20 mouse cellular contexts compared by ENCODE assay signal in the genomic region with DNA sequence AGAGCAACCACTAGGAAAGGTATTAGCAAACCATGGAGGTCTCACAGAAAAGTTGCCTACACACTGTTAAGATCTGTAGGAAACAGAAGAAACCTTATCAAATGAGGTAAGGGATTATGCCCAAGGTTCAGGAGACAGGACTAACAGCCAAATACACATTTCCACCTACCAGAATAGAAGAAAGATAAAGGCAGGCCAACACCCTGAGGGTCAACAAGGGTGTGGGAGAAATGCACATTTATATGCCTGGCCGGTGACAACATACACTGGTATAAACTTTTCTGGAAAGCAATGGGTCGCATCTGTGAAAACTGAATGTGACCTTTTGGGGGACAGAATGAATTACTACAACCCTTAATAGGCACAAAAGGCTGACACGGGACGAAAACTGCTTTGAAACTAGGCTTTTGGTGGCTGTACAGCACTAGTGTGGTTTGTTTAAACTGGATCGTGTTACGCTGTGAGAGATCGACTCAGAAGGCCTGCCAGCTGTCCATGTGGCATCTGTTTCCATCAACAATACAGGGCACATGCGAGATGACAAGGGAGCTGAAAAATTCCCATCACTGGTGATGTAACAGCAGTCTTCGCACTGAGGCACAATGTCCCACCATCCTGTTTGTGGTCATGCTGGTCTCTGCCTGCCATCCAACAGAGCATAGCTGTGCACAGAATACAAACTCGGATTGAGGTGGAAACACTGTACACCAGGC. TPM values are rescaled to one million over a fixed set of nuclear protein-coding genes. Genes with fewer than 3 reads are reported as not detected.
A peak's percentile ranks its signal among the peaks of the same experiment; 100 is the strongest.
DNase-seq lines count a peak whose midpoint lies in the region; ATAC-seq and TF ChIP-seq lines count a peak whose summit lies in the region.
"Had no signal": no experiment of that assay in that cellular context is flagged by ENCODE, and none has a peak within 500 bp of the region (broad histone marks: within the 10 kb centered on the region; RNA-seq: fewer than 3 reads in every experiment).

No protein-coding gene starts in this region.

- TF ChIP-seq CTCF in kidney, postnatal 0 days (IDR thresholded peaks at IDR 0.05; ENCODE audit: low read depth): no peak
- no peak for TF ChIP-seq CTCF in C2C12 (IDR thresholded peaks at IDR 0.05; ENCODE audit: control insufficient read depth, insufficient read depth, insufficient read length)

- H3K79me3 ChIP-seq in C2C12 (ENCODE audit: low read depth): no peaks in the 10 kb centered on the region

- no peak for TF ChIP-seq POLR2A in myocyte (IDR thresholded peaks at IDR 0.05; ENCODE audit: insufficient read length, low read depth)

- H3K4me3 ChIP-seq in kidney, postnatal 0 days (replicated peaks; ENCODE audit: low read depth, low read length): no peak overlapping the region
- H3K4me3 ChIP-seq in kidney, embryonic 16.5 days (ENCODE audit: low read length): no peak overlapping the region
- H3K4me3 ChIP-seq in C2C12 (ENCODE audit: insufficient read depth, poor library complexity, severe bottlenecking): no peak overlapping the region
- no peak overlapping the region for H3K4me3 ChIP-seq in myocyte
- H3K4me3 ChIP-seq: forebrain, embryonic 10.5 days; hindbrain, embryonic 12.5 days; kidney, embryonic 15.5 days; megakaryocyte, embryonic 14.5 days; midbrain, embryonic 15.5 days; neural tube, embryonic 15.5 days had no signal

- H3K79me2 ChIP-seq in C2C12 (ENCODE audit: control insufficient read depth, insufficient read depth): no peaks in the 10 kb centered on the region
- H3K79me2 ChIP-seq in myocyte (ENCODE audit: control insufficient read depth, insufficient read depth): no peaks in the 10 kb centered on the region

- peak; percentile 88 for DNase-seq in heart, adult 11 months
- DNase-seq in heart, postnatal 36 days: no peak
- peak; percentile 28 for DNase-seq in kidney, postnatal 0 days (ENCODE audit: low spot score)
- DNase-seq in left cerebral cortex, postnatal 25 days (ENCODE audit: low spot score in 2 of 2): no peak
- DNase-seq: adrenal gland, adult 8-10 months; cerebellum, adult 9-11 months; forebrain, postnatal 0 days; gastrocnemius, postnatal 36 days; liver; spleen, adult 18-20 months had no signal

- no peak for ATAC-seq in kidney, postnatal 0 days (replicated peaks; ENCODE audit: low FRiP score, low read depth)
- ATAC-seq in kidney, embryonic 16.5 days (ENCODE audit: low FRiP score, low TSS enrichment): no peak
- no peak for ATAC-seq in megakaryocyte, adult 5-6 weeks (ENCODE audit: poor library complexity, severe bottlenecking)
- ATAC-seq: forebrain, postnatal 0 days; midbrain, embryonic 15.5 days had no signal

- H3K27ac ChIP-seq in kidney, postnatal 0 days: no peak overlapping the region
- H3K27ac ChIP-seq in kidney, embryonic 16.5 days (ENCODE audit: low read length): no peak overlapping the region
- H3K27ac ChIP-seq: forebrain, embryonic 10.5 days; hindbrain, embryonic 12.5 days; kidney, embryonic 15.5 days; midbrain, embryonic 15.5 days; neural tube, embryonic 15.5 days had no signal

- no peaks in the 10 kb centered on the region for H3K9me3 ChIP-seq in kidney, postnatal 0 days (replicated peaks; ENCODE audit: low read length)
- H3K9me3 ChIP-seq in kidney, embryonic 16.5 days (ENCODE audit: low read length): no peaks in the 10 kb centered on the region
- H3K9me3 ChIP-seq: forebrain, embryonic 10.5 days; hindbrain, embryonic 12.5 days; kidney, embryonic 15.5 days; megakaryocyte, embryonic 14.5 days; midbrain, embryonic 15.5 days; neural tube, embryonic 15.5 days had no signal

- H3K27me3 ChIP-seq in kidney, postnatal 0 days (ENCODE audit: insufficient read depth, low read length): no peaks in the 10 kb centered on the region
- H3K27me3 ChIP-seq in kidney, embryonic 16.5 days (ENCODE audit: insufficient read depth, low read length): no peaks in the 10 kb centered on the region
- H3K27me3 ChIP-seq in C2C12 (ENCODE audit: control insufficient read depth, insufficient read depth, insufficient read length): no peaks in the 10 kb centered on the region
- no peaks in the 10 kb centered on the region for H3K27me3 ChIP-seq in myocyte (ENCODE audit: control insufficient read depth, insufficient read depth, insufficient read length)
- H3K27me3 ChIP-seq: hindbrain, embryonic 12.5 days; kidney, embryonic 15.5 days; megakaryocyte, embryonic 14.5 days; midbrain, embryonic 15.5 days; neural tube, embryonic 15.5 days had no signal

- intact Hi-C loops in heart, postnatal 36 days (cut with DNase I): no loop called here
- intact Hi-C loops in left cerebral cortex, postnatal 25 days (cut with DNase I): no loop called here

- H3ac ChIP-seq in C2C12 (ENCODE audit: control insufficient read depth, insufficient read length, low read depth) (no peak overlapping the region), myocyte (ENCODE audit: control insufficient read depth, insufficient read length) (no peak overlapping the region)

- peaks cover 50% of the 10 kb centered on the region for H3K36me3 ChIP-seq in kidney, postnatal 0 days (ENCODE audit: insufficient read depth, low read length)
- H3K36me3 ChIP-seq in kidney, embryonic 16.5 days (ENCODE audit: insufficient read depth, low read length): peaks cover 55% of the 10 kb centered on the region
- H3K36me3 ChIP-seq in C2C12 (ENCODE audit: control insufficient read depth, insufficient read depth): peaks cover 18% of the 10 kb centered on the region
- H3K36me3 ChIP-seq in myocyte (ENCODE audit: control insufficient read depth, insufficient read depth): peaks cover 9% of the 10 kb centered on the region

- H3K4me2 ChIP-seq in kidney, postnatal 0 days (ENCODE audit: low read length): no peak overlapping the region
- no peak overlapping the region for H3K4me2 ChIP-seq in kidney, embryonic 16.5 days (replicated peaks; ENCODE audit: low read depth, low read length)
- peak overlapping the region; percentile 56 for H3K4me2 ChIP-seq in myocyte (ENCODE audit: low read depth)
- H3K4me2 ChIP-seq: hindbrain, embryonic 12.5 days; kidney, embryonic 15.5 days; midbrain, embryonic 15.5 days; neural tube, embryonic 15.5 days had no signal

- no peaks in the 10 kb centered on the region for H3K4me1 ChIP-seq in kidney, postnatal 0 days (replicated peaks; ENCODE audit: insufficient read depth, low read length)
- H3K4me1 ChIP-seq in kidney, embryonic 16.5 days (ENCODE audit: insufficient read depth, low read length): 0 out of 2 replicates have a peak, but pooled peaks cover 3% of the 10 kb centered on the region
- H3K4me1 ChIP-seq: forebrain, embryonic 10.5 days; hindbrain, embryonic 12.5 days had no signal

- WGBS in kidney, postnatal 0 days: 34% methylated on average over 10 of the region's 10 CpGs
- WGBS in kidney, embryonic 16.5 days: 34% methylated on average over 10 of the region's 10 CpGs

- H3K9ac ChIP-seq in kidney, postnatal 0 days (ENCODE audit: low read depth, low read length): no peak overlapping the region
- H3K9ac ChIP-seq in kidney, embryonic 16.5 days (replicated peaks; ENCODE audit: low read length): no peak overlapping the region
- H3K9ac ChIP-seq: forebrain, postnatal 0 days; hindbrain, embryonic 12.5 days; kidney, embryonic 15.5 days; midbrain, embryonic 15.5 days; neural tube, embryonic 15.5 days had no signal

TF ChIP-seq in C2C12, 6 proteins besides CTCF, POLR2A, EP300 and RAD21:
- TF ChIP-seq MYOD1 (IDR thresholded peaks at IDR 0.05; ENCODE audit: control insufficient read depth, insufficient read length, low read depth): peak; percentile 94
- no peak for TF ChIP-seq MYOG (IDR thresholded peaks at IDR 0.05; ENCODE audit: control insufficient read depth, extremely low read depth, insufficient read length)
- no peak for TF ChIP-seq FOSL1 (IDR thresholded peaks at IDR 0.05; ENCODE audit: insufficient read depth, low read length, poor library complexity, severe bottlenecking)
- peak; percentile 81 for TF ChIP-seq MAX (IDR thresholded peaks at IDR 0.05)
- no peak for TF ChIP-seq USF1 (IDR thresholded peaks at IDR 0.05; ENCODE audit: low read depth)
- peak; percentile 31 for TF ChIP-seq CEBPB (IDR thresholded peaks at IDR 0.05; ENCODE audit: low read depth)
TF ChIP-seq in C2C12: peak in this region for 3.

TF ChIP-seq in myocyte, 11 proteins besides CTCF, POLR2A, EP300 and RAD21:
- TF ChIP-seq TCF3 (IDR thresholded peaks at IDR 0.05; ENCODE audit: insufficient read length, low read depth) (peak; percentile 74), CEBPB (IDR thresholded peaks at IDR 0.05; ENCODE audit: insufficient read depth, poor library complexity, severe bottlenecking) (peak; percentile 81), REST (IDR thresholded peaks at IDR 0.05; ENCODE audit: insufficient read depth, insufficient read length) (no peak), TCF12 (IDR thresholded peaks at IDR 0.05; ENCODE audit: insufficient read depth, poor library complexity, severe bottlenecking) (peak; percentile 93), MYOG (IDR thresholded peaks at IDR 0.05; ENCODE audit: control insufficient read depth in 1 of 3, insufficient read depth in 1 of 3, insufficient read length in 2 of 3, low read depth in 2 of 3) (peak; percentile 59 to 92 (median 91)), MYOD1 (IDR thresholded peaks at IDR 0.05; ENCODE audit: control insufficient read depth in 1 of 3, insufficient read length in 2 of 3, low read depth in 2 of 3) (peak; percentile 91 to 96 (median 95)), POLR2AphosphoS2 (IDR thresholded peaks at IDR 0.05; ENCODE audit: insufficient read length, low read depth) (peak; percentile 36), USF1 (IDR thresholded peaks at IDR 0.05; ENCODE audit: low read depth) (no peak), MAX (IDR thresholded peaks at IDR 0.05; ENCODE audit: low read depth) (peak; percentile 78), E2F4 (IDR thresholded peaks at IDR 0.05; ENCODE audit: insufficient read depth) (no peak)

RNA-seq across cellular contexts. Expression of gene Tspan3, which starts 33.3 kb away (rescaled TPM):
- total RNA-seq in heart, postnatal 36 days (2021): 100 to 1,000 TPM; 183 to 184 TPM
- 452 and 462 TPM in 2 replicates for polyA plus RNA-seq in kidney, postnatal 0 days (2015; fragmentation: Nextera tagmentation; extraction: Ambion mirVana)
- 537 and 577 TPM in 2 replicates for polyA plus RNA-seq in kidney, embryonic 16.5 days (2015; fragmentation: Nextera tagmentation; extraction: Ambion mirVana)
- polyA plus RNA-seq in C2C12 (2012; fragmentation: generic; extraction: Trizol): 60.6 TPM
- 135 TPM for polyA plus RNA-seq in myocyte (2012; fragmentation: generic; extraction: Trizol)
- total RNA-seq in megakaryocyte, adult 5-6 weeks (2015): 22.5 and 28.9 TPM in 2 replicates
- total RNA-seq in megakaryocyte, adult 5-6 weeks (2017): 17.9 and 20.4 TPM in 2 replicates
- total RNA-seq in left cerebral cortex, postnatal 25 days (2021): 100 to 1,000 TPM; 377 to 393 TPM

RNA-seq across cellular contexts. Expression of gene Pstpip1, which starts 42.2 kb away (rescaled TPM):
- total RNA-seq in heart, postnatal 36 days (2021): 1 to 10 TPM; 1.1 TPM
- 1.1 and 1.3 TPM in 2 replicates for polyA plus RNA-seq in kidney, postnatal 0 days (2015; fragmentation: Nextera tagmentation; extraction: Ambion mirVana)
- polyA plus RNA-seq in kidney, embryonic 16.5 days (2015; fragmentation: Nextera tagmentation; extraction: Ambion mirVana): 0.91 and 0.96 TPM in 2 replicates
- polyA plus RNA-seq in C2C12 (2012; fragmentation: generic; extraction: Trizol) (1.0 TPM), myocyte (2012; fragmentation: generic; extraction: Trizol) (18.9 TPM)
- 59.2 and 61.2 TPM in 2 replicates for total RNA-seq in megakaryocyte, adult 5-6 weeks (2015)
- total RNA-seq in megakaryocyte, adult 5-6 weeks (2017): 223 and 227 TPM in 2 replicates
- total RNA-seq in left cerebral cortex, postnatal 25 days (2021): 1 to 10 TPM; 2.7 to 3.1 TPM

Comparison
In these comparisons a context has a peak if more than half of its experiments do, and no peak if none do; other contexts are left out.
1. DNase-seq: peak in heart, adult 11 months (single experiment) and kidney, postnatal 0 days (single experiment); none in heart, postnatal 36 days (0 of 2) and left cerebral cortex, postnatal 25 days (0 of 2).